Mouse (Mus musculus): Measurements from ENCODE around the gene Stau1.

Gene Stau1

GRCm38 (mm10) chr2:167004099-167004854 lies 8.2 kb upstream of the Stau1 start:
- H3K36me3 ChIP-seq (ENCODE audit: insufficient read depth, low read length): no peaks in the 10 kb centered on the region
- H3K4me1 ChIP-seq (replicated peaks; ENCODE audit: low read depth, low read length): peaks cover 14% of the 10 kb centered on the region
- H3K4me3 ChIP-seq (replicated peaks; ENCODE audit: low read length): no peak overlapping the region
- no peaks in the 10 kb centered on the region for H3K9me3 ChIP-seq (ENCODE audit: low read length)
- TF ChIP-seq NANOG (IDR thresholded peaks at IDR 0.05; ENCODE audit: borderline replicate concordance, low read length) (no peak), POU5F1 (IDR thresholded peaks at IDR 0.05; ENCODE audit: borderline replicate concordance, low read length) (no peak), CTCF (conservative IDR thresholded peaks at IDR 0.05; ENCODE audit: low read length) (peak; percentile 50)
- H3K27me3 ChIP-seq (ENCODE audit: insufficient read depth, low read length): peaks cover 15% of the 10 kb centered on the region

- peaks cover 20% of the 10 kb centered on the region for H3K4me1 ChIP-seq (replicated peaks; ENCODE audit: low read depth, low read length)
- no peaks in the 10 kb centered on the region for H3K36me3 ChIP-seq (ENCODE audit: insufficient read depth, low read length)
- TF ChIP-seq NANOG (IDR thresholded peaks at IDR 0.05; ENCODE audit: borderline replicate concordance, low read length) (no peak), CTCF (conservative IDR thresholded peaks at IDR 0.05; ENCODE audit: low read length) (no peak), POU5F1 (IDR thresholded peaks at IDR 0.05; ENCODE audit: borderline replicate concordance, low read length) (no peak)
- peaks cover 4% of the 10 kb centered on the region for H3K27me3 ChIP-seq (ENCODE audit: insufficient read depth, low read length)
- no peak overlapping the region for H3K4me3 ChIP-seq (replicated peaks; ENCODE audit: low read length)
- H3K9me3 ChIP-seq (ENCODE audit: low read length): no peaks in the 10 kb centered on the region
Measured at GRCm38 (mm10) chr2:167001486-167001885, 5.4 kb upstream of the Stau1 start.

GRCm38 (mm10) chr2:166996533-166996894 lies 415 bp upstream of the Stau1 start:
- Histone ChIP-seq H3K27me3 (ENCODE audit: insufficient read depth, low read length) (peaks cover 5% of the 10 kb centered on the region; the same call in 1 of the 2 replicates), H3K36me3 (ENCODE audit: insufficient read depth, low read length) (no peaks in the 10 kb centered on the region), H3K4me1 (replicated peaks; ENCODE audit: low read depth, low read length) (peaks cover 27% of the 10 kb centered on the region), H3K9me3 (ENCODE audit: low read length) (no peaks in the 10 kb centered on the region), H3K4me3 (replicated peaks; ENCODE audit: low read length) (peak overlapping the region; percentile 79)
- no peak for TF ChIP-seq CTCF (conservative IDR thresholded peaks at IDR 0.05; ENCODE audit: low read length)
- TF ChIP-seq NANOG (IDR thresholded peaks at IDR 0.05; ENCODE audit: borderline replicate concordance, low read length): no peak
- TF ChIP-seq POU5F1 (IDR thresholded peaks at IDR 0.05; ENCODE audit: borderline replicate concordance, low read length): no peak

- H3K27me3 ChIP-seq (ENCODE audit: insufficient read depth, low read length): peaks cover 5% of the 10 kb centered on the region; the same call in 1 of the 2 replicates
- peaks cover 29% of the 10 kb centered on the region for H3K4me1 ChIP-seq (replicated peaks; ENCODE audit: low read depth, low read length)
- no peaks in the 10 kb centered on the region for H3K36me3 ChIP-seq (ENCODE audit: insufficient read depth, low read length)
- TF ChIP-seq POU5F1 (IDR thresholded peaks at IDR 0.05; ENCODE audit: borderline replicate concordance, low read length): no peak
- no peak for TF ChIP-seq NANOG (IDR thresholded peaks at IDR 0.05; ENCODE audit: borderline replicate concordance, low read length)
- TF ChIP-seq CTCF (conservative IDR thresholded peaks at IDR 0.05; ENCODE audit: low read length): no peak
- H3K4me3 ChIP-seq (replicated peaks; ENCODE audit: low read length): peak overlapping the region; percentile 89
- no peaks in the 10 kb centered on the region for H3K9me3 ChIP-seq (ENCODE audit: low read length)
Measured at GRCm38 (mm10) chr2:166995021-166995795, 891 bp downstream of the Stau1 start.

- H3K36me3 ChIP-seq (ENCODE audit: insufficient read depth, low read length): no peaks in the 10 kb centered on the region
- TF ChIP-seq POU5F1 (IDR thresholded peaks at IDR 0.05; ENCODE audit: borderline replicate concordance, low read length): no peak
- no peak for TF ChIP-seq CTCF (conservative IDR thresholded peaks at IDR 0.05; ENCODE audit: low read length)
- TF ChIP-seq NANOG (IDR thresholded peaks at IDR 0.05; ENCODE audit: borderline replicate concordance, low read length): no peak
- H3K4me1 ChIP-seq (replicated peaks; ENCODE audit: low read depth, low read length): peaks cover 23% of the 10 kb centered on the region
- peaks cover 5% of the 10 kb centered on the region; the same call in 1 of the 2 replicates for H3K27me3 ChIP-seq (ENCODE audit: insufficient read depth, low read length)
- no peaks in the 10 kb centered on the region for H3K9me3 ChIP-seq (ENCODE audit: low read length)
- no peak overlapping the region for H3K4me3 ChIP-seq (replicated peaks; ENCODE audit: low read length)
Measured at GRCm38 (mm10) chr2:166991945-166992344, 4.2 kb downstream of the Stau1 start.

GRCm38 (mm10) chr2:166990861-166991260 lies 5.2 kb downstream of the Stau1 start:
- Histone ChIP-seq H3K4me1 (replicated peaks; ENCODE audit: low read depth, low read length) (peaks cover 17% of the 10 kb centered on the region), H3K9me3 (ENCODE audit: low read length) (no peaks in the 10 kb centered on the region), H3K27me3 (ENCODE audit: insufficient read depth, low read length) (peaks cover 5% of the 10 kb centered on the region; the same call in 1 of the 2 replicates), H3K4me3 (replicated peaks; ENCODE audit: low read length) (no peak overlapping the region), H3K36me3 (ENCODE audit: insufficient read depth, low read length) (no peaks in the 10 kb centered on the region)
- 0 out of 2 replicates have a peak, but pooled peaks have one; percentile 8 for TF ChIP-seq CTCF (conservative IDR thresholded peaks at IDR 0.05; ENCODE audit: low read length)
- no peak for TF ChIP-seq POU5F1 (IDR thresholded peaks at IDR 0.05; ENCODE audit: borderline replicate concordance, low read length)

- no peak overlapping the region for H3K4me3 ChIP-seq (replicated peaks; ENCODE audit: low read length)
- H3K4me1 ChIP-seq (replicated peaks; ENCODE audit: low read depth, low read length): peaks cover 10% of the 10 kb centered on the region
- H3K9me3 ChIP-seq (ENCODE audit: low read length): no peaks in the 10 kb centered on the region
- H3K27me3 ChIP-seq (ENCODE audit: insufficient read depth, low read length): no peaks in the 10 kb centered on the region
- TF ChIP-seq CTCF (conservative IDR thresholded peaks at IDR 0.05; ENCODE audit: low read length): peak; percentile 46
- no peak for TF ChIP-seq POU5F1 (IDR thresholded peaks at IDR 0.05; ENCODE audit: borderline replicate concordance, low read length)
- no peaks in the 10 kb centered on the region for H3K36me3 ChIP-seq (ENCODE audit: insufficient read depth, low read length)
Measured at GRCm38 (mm10) chr2:166983351-166983894, 12.7 kb downstream of the Stau1 start.

GRCm38 (mm10) chr2:166980161-166980560 lies 15.9 kb downstream of the Stau1 start:
- no peak overlapping the region for H3K4me3 ChIP-seq (replicated peaks; ENCODE audit: low read length)

More at GRCm38 (mm10) chr2:166980161-166980560, 15.9 kb downstream of the Stau1 start:
- no peaks in the 10 kb centered on the region for H3K9me3 ChIP-seq (ENCODE audit: low read length)
- TF ChIP-seq NANOG (IDR thresholded peaks at IDR 0.05; ENCODE audit: borderline replicate concordance, low read length) (no peak), CTCF (conservative IDR thresholded peaks at IDR 0.05; ENCODE audit: low read length) (no peak), POU5F1 (IDR thresholded peaks at IDR 0.05; ENCODE audit: borderline replicate concordance, low read length) (no peak)
- H3K4me1 ChIP-seq (replicated peaks; ENCODE audit: low read depth, low read length): peaks cover 18% of the 10 kb centered on the region
- H3K27me3 ChIP-seq (ENCODE audit: insufficient read depth, low read length): no peaks in the 10 kb centered on the region
- no peaks in the 10 kb centered on the region for H3K36me3 ChIP-seq (ENCODE audit: insufficient read depth, low read length)

Data from E14TG2a.4 (cell line).